Mouse (Mus musculus) ES-E14 (cell line): ENCODE measurements around the gene Mthfs. TPM values are rescaled to one million over a fixed set of nuclear protein-coding genes. Genes with fewer than 3 reads are reported as not detected.

ENCODE experiments used
- DNase-seq: peaks from one replicate; pipeline ENCODE4 v3.0.0-alpha.2; 2013; ENCODE audit warnings: low read depth, low spot score
- H3K27ac ChIP-seq: 2 replicates; pipeline ENCODE4 v1.5.1; 2012; ENCODE audit warnings: low read depth, mild to moderate bottlenecking, low read length, moderate library complexity, mixed read lengths; ENCODE audit not compliant: poor library complexity, insufficient read depth, severe bottlenecking
- H3K36me3 ChIP-seq: 2 replicates; pipeline ENCODE4 v1.6.1; 2012; ENCODE audit warnings: mild to moderate bottlenecking, low read length, moderate library complexity, mixed read lengths; ENCODE audit not compliant: control insufficient read depth, poor library complexity, insufficient read depth, severe bottlenecking
- H3K4me1 ChIP-seq, 2 experiments: fragments of 150-350 bp in 1 of 2; sonication (generic) in 1 of 2; 2 replicates each; pipeline ENCODE4 v1.6.1; 2012; ENCODE audit warnings: low read length in 2 of 2, mild to moderate bottlenecking in 1 of 2, mixed read lengths in 1 of 2; ENCODE audit not compliant: control insufficient read depth in 2 of 2, insufficient read depth in 2 of 2, poor library complexity in 1 of 2
- H3K4me3 ChIP-seq, 2 experiments: fragments of 150-350 bp in 1 of 2; sonication (generic) in 1 of 2; 2 replicates each; pipeline ENCODE4 v1.5.1; 2012; ENCODE audit warnings: low read length in 2 of 2, low read depth in 1 of 2, mild to moderate bottlenecking in 1 of 2, mixed read lengths in 1 of 2; ENCODE audit not compliant: insufficient read depth in 1 of 2, poor library complexity in 1 of 2, severe bottlenecking in 1 of 2
- H3K9ac ChIP-seq: 2 replicates; pipeline ENCODE4 v1.6.1; 2012; ENCODE audit warnings: low read depth, mild to moderate bottlenecking, low read length, mixed read lengths; ENCODE audit not compliant: poor library complexity, insufficient read depth, severe bottlenecking
- H3K9me3 ChIP-seq: fragments of 150-350 bp; sonication (generic); 2 replicates; pipeline ENCODE4 v1.6.1; 2012; ENCODE audit warnings: low read depth, mild to moderate bottlenecking, low read length; ENCODE audit not compliant: control insufficient read depth, insufficient read depth
- CHD2 ChIP-seq: IDR thresholded peaks from 2 replicates; pipeline ENCODE4 v1.6.1; 2014; ENCODE audit warnings: mild to moderate bottlenecking, low read depth, low read length, inconsistent platforms
- HCFC1 ChIP-seq: IDR thresholded peaks from 2 replicates; pipeline ENCODE4 v1.6.1; 2012; ENCODE audit warnings: low read length, inconsistent platforms, borderline replicate concordance; ENCODE audit not compliant: insufficient read depth
- MAFK ChIP-seq: IDR thresholded peaks from 2 replicates; pipeline ENCODE4 v1.6.1; 2014; ENCODE audit warnings: mild to moderate bottlenecking, low read depth, low read length, inconsistent platforms; ENCODE audit not compliant: insufficient read depth
- ZC3H11A ChIP-seq: IDR thresholded peaks from 2 replicates; pipeline ENCODE4 v1.6.1; 2012; ENCODE audit warnings: low read depth, mild to moderate bottlenecking, inconsistent platforms, low read length, borderline replicate concordance
- ZNF384 ChIP-seq: IDR thresholded peaks from 2 replicates; pipeline ENCODE4 v1.6.1; 2012; ENCODE audit warnings: low read depth, low read length, inconsistent platforms
- in situ Hi-C, 2 experiments: fragments of 600-800 bp; cut with MboI; formaldehyde crosslinking; loops; one replicate each; pipeline ENCODE4 v1.15.1; 2025; ENCODE audit warnings: low sequenced_read_pairs in 2 of 2, inconsistent platforms in 1 of 2; ENCODE audit not compliant: unreplicated experiment in 2 of 2
- total RNA-seq: library from RNA; depleted of rRNA; stranded (reverse); fragments of 300-350 nt; gene quantifications from 2 replicates; pipeline ENCODE4 v1.2.3, GENCODE M21; 2012; rRNA removed

The Mthfs gene
- total RNA-seq, 1 experiment = 11.5 TPM

DNA sequence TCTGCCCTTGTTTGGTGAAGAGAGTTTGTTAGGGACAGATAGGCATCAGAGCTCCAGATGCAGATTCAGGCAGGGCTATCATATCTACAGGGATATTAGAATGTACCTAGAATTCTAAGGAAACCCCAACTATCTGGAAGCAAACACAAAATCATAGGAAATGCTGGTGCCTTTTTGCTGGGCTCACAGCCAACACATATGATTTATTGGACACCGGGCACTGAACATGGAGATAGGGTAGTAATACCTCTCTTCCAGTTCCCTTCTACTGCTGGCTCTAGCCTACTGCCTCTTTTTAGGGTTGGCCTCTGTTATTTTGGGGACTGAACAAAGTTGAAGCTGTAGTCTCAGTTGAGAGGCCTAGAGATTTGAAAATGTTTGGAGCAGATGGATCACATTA is 192.6 kb downstream of the Mthfs start:
- H3K9me3 ChIP-seq = no peaks in the 10 kb centered on the region
- no peak overlapping the region for H3K9ac ChIP-seq
- no peak overlapping the region for H3K4me3 ChIP-seq
- no peaks in the 10 kb centered on the region for H3K36me3 ChIP-seq
- DNase-seq = no peak
- TF ChIP-seq ZNF384 = no peak
- no peak for TF ChIP-seq HCFC1
- TF ChIP-seq CHD2 = no peak
- no peak for TF ChIP-seq MAFK
- TF ChIP-seq ZC3H11A = no peak
- in situ Hi-C loops = no loop called here
- no peaks in the 10 kb centered on the region for H3K4me1 ChIP-seq
- no peak overlapping the region for H3K27ac ChIP-seq

Other genes with a start within 250 kb of the Mthfs start
- 0.53 and 1.4 TPM in 2 replicates for gene Trim43b, start 117.8 kb upstream of the Mthfs start, total RNA-seq
- gene Bcl2a1b, start 11.5 kb upstream of the Mthfs start, total RNA-seq = 0.32 and 0.80 TPM in 2 replicates
- not detected in 2 replicates for gene Gm29094, start 11.3 kb upstream of the Mthfs start, total RNA-seq